Comparison of ENCODE assay signal across 21 mouse cellular contexts in genomic region chr12:59105914-59106313, GRCm38 (mm10). TPM values are rescaled to one million over a fixed set of nuclear protein-coding genes. Genes with fewer than 3 reads are reported as not detected.
DNase-seq lines count a peak whose midpoint lies in the region; ATAC-seq and TF ChIP-seq lines count a peak whose summit lies in the region.
"Had no signal": no experiment of that assay in that cellular context is flagged by ENCODE, and none has a peak within 500 bp of the region (broad histone marks: within the 10 kb centered on the region; RNA-seq: fewer than 3 reads in every experiment).

No protein-coding gene starts in this region.

- H3K4me3 ChIP-seq in kidney, embryonic 14.5 days (ENCODE audit: low read length): no peak overlapping the region
- H3K4me3 ChIP-seq in liver, embryonic 14.5 days (ENCODE audit: insufficient read depth in 1 of 2, low read depth in 2 of 2, low read length in 2 of 2): no peak overlapping the region
- no peak overlapping the region for H3K4me3 ChIP-seq in liver, embryonic 11.5 days (ENCODE audit: low read depth, low read length)
- H3K4me3 ChIP-seq: embryonic facial prominence, embryonic 15.5 days; forebrain, embryonic 15.5 days; hindbrain, embryonic 12.5 days; layer of hippocampus, adult 2 months; limb, embryonic 12.5 days; midbrain, embryonic 12.5 days; neural tube, embryonic 15.5 days had no signal

- no peaks in the 10 kb centered on the region for H3K9me3 ChIP-seq in kidney, embryonic 14.5 days (ENCODE audit: control insufficient read depth, low read length)
- no peaks in the 10 kb centered on the region for H3K9me3 ChIP-seq in liver, embryonic 14.5 days (ENCODE audit: control insufficient read depth, low read length)
- no peaks in the 10 kb centered on the region for H3K9me3 ChIP-seq in liver, embryonic 11.5 days (ENCODE audit: control insufficient read depth, low read length)
- H3K9me3 ChIP-seq: embryonic facial prominence, embryonic 15.5 days; forebrain, embryonic 15.5 days; hindbrain, embryonic 12.5 days; limb, embryonic 12.5 days; midbrain, embryonic 12.5 days; neural tube, embryonic 15.5 days had no signal

- H3K36me3 ChIP-seq in kidney, embryonic 14.5 days (ENCODE audit: control insufficient read depth, insufficient read depth, low read length): no peaks in the 10 kb centered on the region
- H3K36me3 ChIP-seq in liver, embryonic 14.5 days (replicated peaks; ENCODE audit: control insufficient read depth, insufficient read depth, low read depth): no peaks in the 10 kb centered on the region
- no peaks in the 10 kb centered on the region for H3K36me3 ChIP-seq in liver, embryonic 11.5 days (ENCODE audit: control insufficient read depth, insufficient read depth, low read length)
- H3K36me3 ChIP-seq: embryonic facial prominence, embryonic 15.5 days; forebrain, embryonic 15.5 days; hindbrain, embryonic 12.5 days; limb, embryonic 12.5 days; midbrain, embryonic 12.5 days; neural tube, embryonic 15.5 days had no signal

- ATAC-seq in kidney, embryonic 14.5 days (ENCODE audit: low FRiP score, low TSS enrichment): no peak
- ATAC-seq in liver, embryonic 14.5 days (ENCODE audit: insufficient read depth): peak; percentile 64
- no peak for ATAC-seq in liver, embryonic 11.5 days (replicated peaks; ENCODE audit: low FRiP score)
- ATAC-seq: CD4-positive, CD25-positive, alpha-beta regulatory T cell, adult 4 months; forebrain, embryonic 15.5 days had no signal

- no peak for TF ChIP-seq EP300 in liver, embryonic 14.5 days (IDR thresholded peaks at IDR 0.05; ENCODE audit: low read depth)

- H3K27ac ChIP-seq in kidney, embryonic 14.5 days (ENCODE audit: low read depth, low read length): no peak overlapping the region
- no peak overlapping the region for H3K27ac ChIP-seq in liver, embryonic 14.5 days
- no peak overlapping the region for H3K27ac ChIP-seq in liver, embryonic 11.5 days (ENCODE audit: low read depth, low read length)
- H3K27ac ChIP-seq: embryonic facial prominence, embryonic 15.5 days; forebrain, embryonic 15.5 days; hindbrain, embryonic 12.5 days; layer of hippocampus, adult 2 months; limb, embryonic 12.5 days; midbrain, embryonic 12.5 days; neural tube, embryonic 15.5 days had no signal

- H3K9ac ChIP-seq in kidney, embryonic 14.5 days (ENCODE audit: low read depth, low read length): no peak overlapping the region
- H3K9ac ChIP-seq in liver, embryonic 14.5 days (replicated peaks): no peak overlapping the region
- no peak overlapping the region for H3K9ac ChIP-seq in liver, embryonic 11.5 days (ENCODE audit: low read depth, low read length)
- H3K9ac ChIP-seq: embryonic facial prominence, embryonic 15.5 days; forebrain, embryonic 15.5 days; hindbrain, embryonic 12.5 days; limb, embryonic 12.5 days; lung, embryonic 14.5 days; midbrain, embryonic 12.5 days; neural tube, embryonic 15.5 days had no signal

- H3K27me3 ChIP-seq in kidney, embryonic 14.5 days (ENCODE audit: control insufficient read depth, insufficient read depth, low read length): no peaks in the 10 kb centered on the region
- no peaks in the 10 kb centered on the region for H3K27me3 ChIP-seq in liver, embryonic 14.5 days (ENCODE audit: control insufficient read depth, insufficient read depth, low read length)
- no peaks in the 10 kb centered on the region for H3K27me3 ChIP-seq in liver, embryonic 11.5 days (replicated peaks; ENCODE audit: control insufficient read depth, insufficient read depth, low read length)
- H3K27me3 ChIP-seq: embryonic facial prominence, embryonic 15.5 days; forebrain, embryonic 15.5 days; hindbrain, embryonic 12.5 days; limb, embryonic 12.5 days; midbrain, embryonic 12.5 days; neural tube, embryonic 15.5 days had no signal

- 75% methylated on average over 6 of the region's 6 CpGs for WGBS in kidney, embryonic 14.5 days
- WGBS in liver, embryonic 14.5 days (ENCODE audit: insufficient replicate concordance): 57% methylated on average over 6 of the region's 6 CpGs
- 89% methylated on average over 6 of the region's 6 CpGs for WGBS in liver, embryonic 11.5 days

- H3K4me2 ChIP-seq in kidney, embryonic 14.5 days (replicated peaks; ENCODE audit: low read depth, low read length): no peak overlapping the region
- H3K4me2 ChIP-seq in liver, embryonic 14.5 days (ENCODE audit: low read depth): no peak overlapping the region
- H3K4me2 ChIP-seq in liver, embryonic 11.5 days: no peak overlapping the region
- H3K4me2 ChIP-seq: embryonic facial prominence, embryonic 15.5 days; forebrain, embryonic 15.5 days; hindbrain, embryonic 12.5 days; limb, embryonic 12.5 days; lung, embryonic 14.5 days; midbrain, embryonic 12.5 days; neural tube, embryonic 15.5 days had no signal

- DNase-seq in kidney, adult 18-20 months: peak; percentile 45
- no peak for DNase-seq in liver, embryonic 14.5 days (ENCODE audit: low read depth in 3 of 3, low spot score in 3 of 3)
- DNase-seq in liver, embryonic 11.5 days (ENCODE audit: low spot score): no peak
- peak; percentile 58 to 82 for DNase-seq in kidney, postnatal 36 days
- DNase-seq in yolk sac, embryonic 10.5 days (ENCODE audit: low spot score): peak; percentile 45
- no peak for DNase-seq in frontal cortex, adult 2 months (ENCODE audit: extremely low spot score in 1 of 2, low spot score in 1 of 2)
- DNase-seq in adrenal gland, postnatal 25 days: no peak
- DNase-seq: adrenal gland, postnatal 36 days; cerebellum, adult 9-10 months; gastrocnemius, postnatal 25 days; heart, adult 18-20 months; lung, embryonic 14.5 days had no signal

- no peaks in the 10 kb centered on the region for H3K4me1 ChIP-seq in kidney, embryonic 14.5 days (ENCODE audit: control insufficient read depth, insufficient read depth, low read length)
- no peaks in the 10 kb centered on the region for H3K4me1 ChIP-seq in liver, embryonic 14.5 days (replicated peaks; ENCODE audit: control insufficient read depth in 2 of 2, insufficient read depth in 2 of 2, low read length in 1 of 2)
- H3K4me1 ChIP-seq in liver, embryonic 11.5 days (replicated peaks; ENCODE audit: control insufficient read depth, insufficient read depth, low read length): no peaks in the 10 kb centered on the region
- H3K4me1 ChIP-seq: embryonic facial prominence, embryonic 15.5 days; forebrain, embryonic 15.5 days; hindbrain, embryonic 12.5 days; limb, embryonic 12.5 days; midbrain, embryonic 12.5 days; neural tube, embryonic 15.5 days had no signal

- no peak for TF ChIP-seq CTCF in liver, embryonic 14.5 days (IDR thresholded peaks at IDR 0.05; ENCODE audit: low read depth)

RNA-seq across cellular contexts. Expression of gene Mia2, which starts 10.3 kb away (rescaled TPM):
- 51.1 and 70.6 TPM in 2 replicates for polyA plus RNA-seq in kidney, embryonic 14.5 days (2014; fragmentation: Nextera tagmentation; extraction: Ambion mirVana)
- polyA plus RNA-seq in liver, embryonic 14.5 days (2012; rRNA removed): 26.9 and 31.7 TPM in 2 replicates
- polyA plus RNA-seq in liver, embryonic 14.5 days (2014; fragmentation: Nextera tagmentation; extraction: Ambion mirVana): 42.6 and 43.4 TPM in 2 replicates
- polyA plus RNA-seq in liver, embryonic 11.5 days (2014; fragmentation: Nextera tagmentation; extraction: Ambion mirVana): 79.7 and 85.8 TPM in 2 replicates
- polyA plus RNA-seq in frontal cortex, adult 2 months (2012; rRNA removed): 55.1 and 61.7 TPM in 2 replicates
- 165 and 173 TPM in 2 replicates for total RNA-seq in adrenal gland, postnatal 25 days (2021)

RNA-seq across cellular contexts. Expression of gene Pnn, which starts 39.2 kb away (rescaled TPM):
- polyA plus RNA-seq in kidney, embryonic 14.5 days (2014; fragmentation: Nextera tagmentation; extraction: Ambion mirVana): 77.6 and 108 TPM in 2 replicates
- polyA plus RNA-seq in liver, embryonic 14.5 days (2012; rRNA removed): 19.2 and 43.8 TPM in 2 replicates
- polyA plus RNA-seq in liver, embryonic 14.5 days (2014; fragmentation: Nextera tagmentation; extraction: Ambion mirVana): 27.3 and 29.9 TPM in 2 replicates
- 90.7 and 92.2 TPM in 2 replicates for polyA plus RNA-seq in liver, embryonic 11.5 days (2014; fragmentation: Nextera tagmentation; extraction: Ambion mirVana)
- 105 and 114 TPM in 2 replicates for polyA plus RNA-seq in frontal cortex, adult 2 months (2012; rRNA removed)
- total RNA-seq in adrenal gland, postnatal 25 days (2021): 56.2 and 56.3 TPM in 2 replicates

RNA-seq across cellular contexts. Expression of gene Trappc6b, which starts 44.6 kb away (rescaled TPM):
- polyA plus RNA-seq in kidney, embryonic 14.5 days (2014; fragmentation: Nextera tagmentation; extraction: Ambion mirVana): 64.7 and 76.5 TPM in 2 replicates
- polyA plus RNA-seq in liver, embryonic 14.5 days (2012; rRNA removed): 26.8 and 36.4 TPM in 2 replicates
- 32.3 and 34.3 TPM in 2 replicates for polyA plus RNA-seq in liver, embryonic 14.5 days (2014; fragmentation: Nextera tagmentation; extraction: Ambion mirVana)
- polyA plus RNA-seq in liver, embryonic 11.5 days (2014; fragmentation: Nextera tagmentation; extraction: Ambion mirVana): 58.9 and 60.8 TPM in 2 replicates
- polyA plus RNA-seq in frontal cortex, adult 2 months (2012; rRNA removed): 180 and 211 TPM in 2 replicates
- total RNA-seq in adrenal gland, postnatal 25 days (2021): 85.8 and 96.1 TPM in 2 replicates

Comparison
In these comparisons a context has a peak if more than half of its experiments do, and no peak if none do; other contexts are left out.
1. DNase-seq: peak in kidney, adult 18-20 months (single experiment), kidney, postnatal 36 days (2 of 2) and yolk sac, embryonic 10.5 days (single experiment); none in liver, embryonic 14.5 days (0 of 3), liver, embryonic 11.5 days (single experiment), frontal cortex, adult 2 months (0 of 2) and adrenal gland, postnatal 25 days (single experiment).